Mouse (Mus musculus): ENCODE results near the gene Ccdc17.

The Ccdc17 gene

GRCm38 (mm10) chr4:116596379-116596778, at the start of gene Ccdc17:
TSS of gene Ccdc17 (plus strand) at chr4:116596654.
- DNase-seq, result no peak

DNA sequence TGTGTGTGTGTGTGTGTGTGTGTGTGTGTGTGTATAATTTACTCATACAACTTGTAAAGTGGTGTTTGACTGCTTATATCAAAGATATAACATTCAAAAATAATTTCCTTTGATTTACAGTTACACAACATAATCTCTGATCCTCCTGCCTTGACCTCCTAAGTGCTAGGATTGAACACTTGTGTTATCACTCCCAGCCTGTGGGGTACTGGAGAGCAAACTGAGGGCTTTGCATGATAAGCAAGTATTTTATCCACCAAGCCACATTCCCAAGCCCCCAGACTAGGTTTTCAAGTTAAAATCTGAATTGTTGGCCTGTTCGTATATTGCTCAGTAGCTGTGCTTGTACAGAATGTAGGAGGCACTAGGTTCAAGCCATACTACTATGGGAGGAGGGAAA, 46.0 kb upstream of the Ccdc17 start:
- no peak for DNase-seq

GRCm38 (mm10) chr4:116553035-116553434, 43.4 kb upstream of the Ccdc17 start:
- no peak for DNase-seq

DNA sequence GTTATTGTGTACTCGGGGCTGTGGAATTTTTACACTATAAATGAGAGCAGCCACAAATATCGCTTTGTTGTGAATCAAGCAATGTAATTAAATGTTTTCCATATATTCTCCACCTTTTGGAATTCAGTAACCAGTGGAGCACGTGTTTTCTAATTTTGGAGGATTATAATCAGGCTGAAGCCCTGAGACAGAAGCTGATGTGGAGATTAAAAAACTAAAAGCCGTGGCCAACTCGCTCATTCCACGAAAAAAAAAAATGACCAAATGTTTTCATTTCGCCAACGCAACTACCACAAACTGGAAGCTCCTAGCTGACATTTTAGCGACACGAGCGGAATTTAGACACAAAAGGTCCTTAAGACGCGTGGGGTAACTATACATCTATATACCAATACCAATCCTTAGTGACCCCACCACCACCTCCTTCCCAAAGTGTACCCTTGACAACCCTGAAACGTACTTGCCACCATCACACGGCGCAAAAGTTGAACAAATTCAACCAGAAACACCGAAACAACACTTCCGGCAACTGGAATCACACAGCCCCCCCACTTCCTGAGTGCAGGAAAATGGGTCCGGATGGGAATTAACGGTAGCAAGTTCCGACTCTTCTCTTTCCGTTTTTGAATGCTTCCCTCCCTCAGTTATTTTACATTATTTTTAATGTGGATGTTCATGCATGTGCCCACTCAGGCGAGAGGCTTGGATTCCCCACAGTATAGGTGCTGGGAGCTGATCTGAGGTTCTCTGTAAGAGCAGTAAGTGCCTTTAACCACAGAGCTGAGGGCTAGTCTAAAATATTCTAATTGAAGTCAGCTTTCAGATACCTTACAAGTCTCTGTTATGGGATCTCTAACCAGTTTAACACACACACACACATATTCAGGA, 40.8 kb upstream of the Ccdc17 start, which contains the start of gene Tmem69:
Gene Tmem69, minus strand, starts transcription at position 524 of the 888 bp plus-strand sequence.
- peak; percentile 72 for DNase-seq

DNA sequence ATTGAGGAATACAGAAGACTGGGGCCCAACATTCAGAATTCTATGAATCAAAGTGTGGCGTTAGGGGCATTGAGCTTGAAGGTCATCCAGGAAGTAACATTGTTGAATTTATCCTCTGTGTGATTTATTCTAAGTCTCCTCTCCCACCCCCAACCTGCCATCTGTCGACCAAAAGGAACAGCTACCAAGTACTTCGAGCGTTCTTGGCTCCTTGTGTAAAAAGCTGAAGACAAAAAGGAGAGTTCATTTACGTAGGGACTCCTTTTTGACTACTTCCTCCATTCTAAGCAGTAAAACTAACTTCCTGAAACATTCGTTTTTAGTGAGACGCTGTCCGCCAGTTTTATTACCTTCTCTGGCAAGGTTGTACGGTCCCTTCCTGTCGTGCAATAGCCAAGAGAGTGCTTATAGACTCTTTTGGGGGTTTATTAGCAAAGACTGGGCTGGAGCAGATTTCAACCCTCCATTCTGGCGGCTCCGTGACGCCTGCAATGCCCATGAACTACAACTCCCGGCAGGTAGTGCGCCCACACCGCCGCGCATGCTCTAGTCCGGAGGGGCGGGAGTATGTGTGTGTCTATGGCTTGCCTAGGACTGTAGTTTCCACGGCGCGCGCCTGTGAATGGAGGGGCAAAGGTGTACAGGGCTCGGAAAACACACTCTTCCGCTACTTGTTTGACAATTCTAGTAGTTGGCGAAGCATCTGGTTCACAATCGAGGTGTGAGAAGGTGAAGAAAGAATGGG, 39.7 kb upstream of the Ccdc17 start:
- DNase-seq, result peak; percentile 91

DNA sequence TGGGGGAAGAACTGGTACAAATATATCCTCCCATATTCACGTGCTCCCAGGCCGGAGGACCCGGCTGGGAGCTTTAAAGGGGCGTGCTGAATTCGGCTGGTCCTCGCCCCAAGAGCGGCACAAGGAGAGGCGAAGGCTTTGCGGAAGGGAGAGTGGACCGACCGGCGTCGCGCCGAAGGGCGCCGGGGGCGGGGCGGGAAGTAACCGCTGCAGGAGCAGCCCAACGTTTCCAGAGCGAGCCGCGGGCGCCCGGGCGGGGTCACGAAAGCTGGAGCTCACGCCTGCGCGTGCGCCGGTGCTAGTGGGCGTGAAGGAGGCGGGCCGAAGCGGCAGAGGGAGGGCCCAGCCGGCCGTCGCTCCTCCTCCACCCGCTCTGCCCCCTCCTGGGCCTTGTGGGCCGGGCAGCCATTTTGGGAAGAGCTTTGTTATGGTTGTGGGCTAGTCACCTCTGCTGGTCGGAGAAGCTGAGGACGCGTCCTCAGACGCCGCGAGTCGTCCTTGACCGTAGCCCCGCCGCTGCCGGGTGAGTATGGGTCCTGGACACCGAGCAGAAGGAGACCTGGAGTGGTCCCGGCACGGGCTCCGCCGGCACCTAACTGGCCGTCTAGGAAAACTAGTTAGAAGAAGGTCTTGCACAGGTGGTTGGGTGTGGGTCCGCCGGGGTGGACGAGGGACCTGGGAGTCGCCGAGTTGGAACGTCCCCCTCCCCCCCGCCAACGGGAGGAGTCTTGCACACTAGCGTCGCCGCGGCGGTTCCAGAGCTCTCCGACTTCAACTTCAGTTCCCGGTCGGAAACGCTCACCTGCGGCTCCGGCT, 38.9 kb upstream of the Ccdc17 start, which contains the start of gene Gpbp1l1:
Gene Gpbp1l1, plus strand, starts transcription at position 353 of the 816 bp plus-strand sequence.
- peak; percentile 96 for DNase-seq

DNA sequence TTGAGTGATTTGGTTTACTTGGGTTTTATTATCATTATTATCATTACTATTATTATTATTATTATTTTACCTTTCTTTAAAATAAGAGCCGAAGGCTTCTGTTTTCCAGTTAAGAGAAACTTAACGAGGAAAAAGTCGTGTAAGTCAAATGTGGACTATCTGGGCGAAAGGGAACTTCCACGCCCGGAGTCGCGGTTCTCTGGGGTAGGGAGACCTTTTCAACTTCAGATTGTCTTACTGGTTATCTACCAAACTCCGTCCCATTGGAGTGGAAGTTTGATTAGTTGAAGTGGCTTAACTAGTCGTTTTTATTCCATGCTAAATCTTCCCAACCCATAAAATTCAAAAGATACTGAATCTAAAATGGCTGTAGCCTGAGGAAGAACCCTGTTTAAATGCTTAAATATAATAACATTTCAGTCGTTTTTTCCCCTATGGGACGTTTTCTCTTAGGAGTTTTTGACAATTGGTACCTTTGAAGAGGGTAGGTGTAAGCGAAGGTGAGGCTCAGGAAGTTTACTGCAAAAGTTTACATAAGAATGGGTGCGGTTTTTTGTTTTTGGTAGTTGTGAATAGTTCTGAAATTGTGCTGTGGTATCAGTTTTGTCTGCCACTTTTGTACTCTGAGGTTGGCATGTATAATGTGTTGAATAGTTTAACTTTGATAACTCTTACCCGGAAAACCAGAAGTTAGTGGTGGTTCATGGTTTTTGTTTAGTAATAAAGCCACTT, 38.1 kb upstream of the Ccdc17 start:
- no peak for DNase-seq

DNA sequence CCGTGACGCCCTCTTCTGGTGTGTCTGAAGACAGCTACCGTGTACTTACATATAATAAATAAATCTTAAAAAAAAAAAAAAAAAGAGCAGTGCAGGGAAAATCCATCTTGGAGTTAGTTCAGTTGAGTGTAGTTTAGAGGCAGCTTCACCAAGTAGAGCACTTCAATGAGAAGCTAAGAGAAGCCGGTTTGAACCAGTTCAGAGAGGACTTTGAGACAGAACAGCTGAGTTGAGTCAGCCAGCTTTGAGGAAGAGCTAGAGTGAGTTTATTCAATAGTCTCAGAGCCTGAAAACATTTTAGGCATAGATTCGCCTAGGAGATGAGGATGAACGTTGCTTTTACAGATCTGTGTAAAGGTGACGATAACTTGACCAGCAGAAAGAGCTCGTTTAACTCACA, 661 bp upstream of the Ccdc17 start:
- DNase-seq, result no peak

- DNase-seq, result peak; percentile 79
Observed at GRCm38 (mm10) chr4:116596978-116597881, 776 bp downstream of the Ccdc17 start.

DNA sequence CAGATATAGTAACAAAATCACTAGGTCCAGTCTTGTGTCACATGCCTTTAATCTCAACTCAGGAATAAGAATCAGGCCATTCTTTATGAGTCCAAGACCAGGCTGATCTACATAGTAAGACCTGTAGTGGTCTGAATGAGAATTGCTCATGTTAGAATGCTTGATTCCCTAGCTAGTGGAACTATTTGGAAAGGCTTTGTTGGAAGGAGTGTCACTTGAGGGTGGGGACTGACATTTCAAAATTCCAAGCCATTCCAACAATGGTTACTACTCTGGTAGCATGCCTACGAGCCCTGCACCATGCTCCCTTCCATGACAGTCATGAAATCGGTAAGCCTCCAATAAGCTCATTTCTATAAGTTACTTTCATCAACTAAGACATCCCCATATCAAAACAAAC, 16.2 kb downstream of the Ccdc17 start:
- DNase-seq, result no peak

DNA sequence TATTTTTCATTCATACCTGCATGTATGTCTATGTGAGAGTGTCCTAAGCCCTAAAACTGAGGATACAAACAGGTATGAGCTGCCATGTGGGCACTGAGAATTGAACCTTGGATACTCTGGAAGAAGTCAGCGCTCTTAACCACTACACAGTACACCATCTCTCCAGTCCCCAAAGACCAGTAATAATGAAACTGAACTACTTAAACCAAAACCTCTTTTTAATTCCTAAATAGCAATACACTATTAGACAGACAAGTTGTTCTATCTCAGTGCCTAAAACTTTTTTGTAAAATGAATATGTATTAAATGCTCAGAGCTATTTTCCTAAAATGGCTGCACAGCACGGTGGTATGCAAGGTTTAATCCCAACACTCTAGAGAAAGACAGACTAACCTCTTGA, 18.8 kb downstream of the Ccdc17 start:
- no peak for DNase-seq

DNA sequence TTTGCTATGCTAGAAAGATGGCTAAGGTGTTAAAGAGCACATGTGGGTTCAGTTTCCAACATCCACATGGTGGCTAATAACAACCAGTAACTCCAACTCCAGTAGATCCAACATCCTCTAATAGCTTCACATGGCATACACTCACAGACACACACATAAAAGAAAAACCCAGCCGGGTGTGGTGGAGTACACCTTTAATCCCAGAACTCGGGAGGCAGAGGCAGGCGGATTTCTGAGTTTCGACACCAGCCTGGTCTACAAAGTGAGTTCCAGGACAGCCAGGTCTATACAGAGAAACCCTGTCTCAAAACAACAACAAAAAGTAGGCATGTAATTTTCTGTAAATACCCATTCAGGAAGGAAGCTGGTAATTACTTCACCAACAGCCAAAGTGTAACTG, 28.4 kb downstream of the Ccdc17 start:
- DNase-seq, result no peak

- DNase-seq, result peak; percentile 73
Observed at GRCm38 (mm10) chr4:116626658-116627358, 30.4 kb downstream of the Ccdc17 start.

DNA sequence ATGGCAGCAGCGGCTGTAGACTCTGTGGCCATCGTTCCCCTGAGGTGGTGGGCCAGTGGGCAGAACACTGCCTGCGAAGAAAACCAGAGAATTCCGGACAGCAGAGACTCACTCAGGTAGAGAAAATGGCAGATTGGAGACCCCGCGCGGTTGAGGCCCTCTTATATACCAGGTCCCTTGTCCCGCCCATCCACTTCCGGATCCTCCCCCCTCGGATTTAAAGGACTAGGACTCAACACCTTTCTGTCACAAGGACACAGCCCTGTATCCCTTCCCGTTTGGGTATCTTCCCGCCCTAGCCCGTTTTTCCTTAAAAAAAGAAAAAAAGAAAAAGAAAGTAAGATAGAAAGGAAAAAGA, 30.9 kb downstream of the Ccdc17 start:
- peak; percentile 84 for DNase-seq

DNA sequence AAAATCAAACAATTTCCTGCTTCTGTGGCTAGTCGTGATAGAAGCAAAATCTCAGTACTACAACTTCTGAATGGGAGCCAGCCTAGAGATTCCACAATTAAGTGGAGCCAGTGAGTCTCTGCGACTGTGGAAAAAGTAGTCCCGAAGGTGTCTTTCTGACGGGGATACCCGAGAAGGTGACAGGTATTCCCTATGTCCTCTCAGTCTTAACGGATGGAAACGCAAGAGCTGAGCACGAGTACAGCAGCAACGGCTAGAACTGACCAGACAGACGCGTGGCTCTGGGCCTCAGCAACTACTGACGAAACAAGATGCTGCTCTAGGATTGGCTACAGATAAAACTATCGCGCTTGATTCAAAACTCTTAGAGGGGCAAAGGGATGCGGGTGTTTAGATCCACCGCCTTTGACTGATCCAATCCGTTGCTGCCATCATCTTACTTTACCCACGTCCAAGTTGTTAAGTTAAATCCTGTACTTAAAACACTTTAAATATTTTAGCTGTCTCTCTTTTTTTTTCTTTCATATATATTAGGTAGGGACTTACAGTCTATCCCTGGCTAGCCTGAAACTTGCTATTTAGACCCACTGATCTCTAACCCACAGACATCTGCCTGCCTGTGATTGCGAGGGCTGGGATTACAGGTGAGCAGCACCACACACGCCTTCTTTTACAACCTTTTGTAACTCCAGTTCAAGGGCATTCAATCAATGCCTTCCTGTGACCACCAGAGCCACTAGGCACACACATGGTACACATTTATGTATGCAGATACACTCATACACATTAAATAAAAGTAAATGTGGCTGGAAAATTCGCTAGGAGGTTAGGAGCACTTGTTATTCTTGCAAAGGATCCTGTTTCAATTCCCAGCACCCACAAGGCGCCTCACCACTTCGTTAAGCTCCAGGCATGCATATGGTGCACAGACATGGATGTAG, 31.5 kb downstream of the Ccdc17 start, which contains the start of gene Nasp:
Gene Nasp, minus strand, starts transcription at position 220 of the 941 bp plus-strand sequence.
- peak; percentile 60 for DNase-seq

GRCm38 (mm10) chr4:116635197-116635596, 38.7 kb downstream of the Ccdc17 start:
- no peak for DNase-seq

GRCm38 (mm10) chr4:116638821-116639220, 42.4 kb downstream of the Ccdc17 start:
- DNase-seq, result no peak

DNA sequence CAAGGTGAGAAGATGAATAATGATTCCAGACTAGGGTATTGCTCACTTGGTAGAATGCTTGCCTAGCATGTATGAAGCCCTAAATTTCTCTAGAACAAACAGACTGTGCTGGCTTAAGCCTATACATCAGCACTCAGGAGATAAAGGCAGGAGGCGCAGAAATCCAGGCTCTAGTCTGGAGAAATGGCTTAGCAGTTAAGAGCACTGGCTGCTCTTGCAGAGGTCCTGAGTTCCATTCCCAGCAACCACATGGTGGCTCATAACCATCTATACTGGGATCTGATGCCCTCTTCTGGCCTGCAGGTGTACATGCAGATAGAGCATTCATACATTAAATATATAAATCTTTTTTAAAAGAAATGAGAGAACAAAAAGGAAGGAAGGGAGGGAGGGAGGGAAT, 45.6 kb downstream of the Ccdc17 start:
- DNase-seq, result no peak

DNA sequence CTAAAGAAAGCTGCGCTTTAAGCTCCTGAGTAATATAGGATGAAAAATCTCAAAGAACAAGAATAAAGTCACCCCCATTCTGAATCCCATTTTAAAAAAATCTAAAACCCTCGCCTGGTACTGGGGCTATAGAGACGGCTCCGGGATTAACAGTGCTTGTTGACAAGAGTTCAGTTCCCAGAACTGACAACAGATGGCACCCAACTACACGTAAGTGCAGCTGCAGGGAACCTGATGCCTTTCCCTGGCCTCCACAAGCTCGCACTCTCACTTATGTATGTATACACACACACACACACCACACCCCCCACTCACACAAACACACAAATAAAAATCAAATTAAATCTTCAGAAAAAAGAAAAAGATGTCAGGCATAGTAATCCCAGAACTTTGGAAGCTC, 47.9 kb downstream of the Ccdc17 start:
- peak; percentile 12 for DNase-seq
